Mouse (Mus musculus) spleen, adult 12 weeks (tissue): Measurements from ENCODE around the gene Ankrd9.
A peak's percentile ranks its signal among the peaks of the same experiment; 100 is the strongest.

Source experiments
- DNase-seq: peaks from one replicate; pipeline ENCODE4 v3.0.0; 2022; ENCODE audit warnings: low spot score

The Ankrd9 gene

DNA sequence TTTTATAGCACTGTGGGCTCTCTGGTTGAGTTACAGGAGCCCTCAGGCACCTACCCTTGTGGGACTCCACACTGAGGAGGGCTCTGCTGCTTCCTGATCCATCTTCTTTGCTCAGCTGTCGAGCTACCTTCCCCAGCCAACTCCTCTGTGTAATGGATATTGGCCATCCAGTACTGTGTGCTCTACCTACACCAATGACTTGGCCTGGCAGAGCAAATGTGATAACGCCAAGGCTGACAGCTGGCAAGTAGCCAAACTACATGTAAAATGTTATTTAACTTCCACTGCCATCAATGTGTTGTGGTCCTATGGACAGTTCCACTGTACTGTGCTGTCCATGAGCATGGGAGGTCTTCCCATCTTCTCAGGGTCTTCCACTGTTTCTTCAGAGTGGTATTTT is 16.9 kb downstream of the Ankrd9 start:
- no peak for DNase-seq

GRCm38 (mm10) chr12:110954351-110954991 is 24.4 kb downstream of the Ankrd9 start:
- DNase-seq: no peak

GRCm38 (mm10) chr12:110953900-110954299 is 24.9 kb downstream of the Ankrd9 start:
- DNase-seq: no peak

DNA sequence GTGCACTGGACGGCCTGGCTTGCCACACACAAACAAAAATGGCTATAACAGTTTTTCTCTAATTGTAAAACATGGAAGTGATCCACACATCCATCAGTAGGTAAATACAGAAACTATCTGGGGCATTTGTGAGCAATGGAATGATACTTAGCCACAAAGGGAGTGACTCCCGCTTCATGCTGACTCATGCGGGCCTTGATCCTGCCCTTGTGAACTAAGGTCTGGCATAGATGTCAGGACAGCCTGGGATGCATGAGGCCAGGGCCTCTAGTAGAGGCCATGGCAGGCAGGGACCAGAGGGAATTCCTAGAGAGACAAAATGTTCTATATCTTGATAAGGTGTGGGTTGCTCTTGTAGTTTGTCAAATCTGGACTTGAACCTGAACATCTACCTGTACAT is 25.4 kb downstream of the Ankrd9 start:
- DNase-seq: no peak

DNA sequence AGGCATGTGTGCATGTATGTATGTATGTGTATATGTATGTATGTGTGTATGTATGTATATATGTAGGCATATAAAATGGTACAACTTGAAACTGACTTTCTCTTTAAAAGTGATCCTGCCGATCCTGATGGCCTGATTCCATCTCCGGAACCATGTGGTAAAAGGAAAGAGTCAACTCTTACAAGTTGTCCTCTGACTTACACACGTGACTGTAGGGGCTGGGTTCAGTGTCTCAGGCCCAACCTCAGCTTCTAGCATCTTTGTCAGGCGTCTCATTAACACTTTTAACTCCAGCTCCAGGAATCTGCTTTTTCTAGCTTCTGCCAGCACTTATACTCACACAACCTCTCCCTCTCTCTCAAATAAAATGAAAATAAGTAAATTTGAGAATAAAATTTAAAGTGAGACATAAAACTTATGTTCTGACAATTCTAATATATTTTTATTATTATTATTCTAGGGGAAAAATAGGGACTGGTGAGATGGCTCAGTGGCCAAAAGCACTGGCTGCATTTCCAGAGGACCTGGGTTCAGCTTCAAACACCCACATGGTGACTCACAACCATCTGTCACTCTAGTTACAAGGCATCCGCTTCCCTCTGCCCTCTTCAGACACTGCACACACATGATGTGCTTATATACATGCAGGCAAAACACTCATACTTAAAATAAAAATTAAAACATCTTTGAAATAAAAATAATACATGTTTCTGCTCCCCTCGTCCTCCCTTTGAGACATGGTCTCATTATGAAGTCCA is 26.0 kb downstream of the Ankrd9 start:
- no peak for DNase-seq

GRCm38 (mm10) chr12:110951236-110951635 is 27.6 kb downstream of the Ankrd9 start:
- DNase-seq: no peak

DNA sequence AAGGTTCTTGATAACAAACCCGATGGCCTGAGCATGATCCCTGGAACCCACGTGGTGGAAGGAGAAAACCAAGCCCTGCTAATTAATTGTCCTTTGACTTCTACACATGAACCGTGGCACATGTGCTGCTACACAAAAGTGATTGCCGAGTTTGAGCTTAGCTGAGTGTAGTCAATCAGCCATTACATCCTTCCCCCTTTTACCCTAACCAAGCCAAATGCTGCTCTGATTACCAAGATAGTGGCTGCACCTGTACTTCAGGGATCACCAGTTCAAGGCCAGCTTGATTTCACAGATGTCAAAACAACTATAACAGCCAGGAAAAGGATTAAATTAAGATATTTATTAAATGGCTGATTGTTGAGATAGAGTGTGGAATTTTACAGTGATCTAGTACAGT is 28.7 kb downstream of the Ankrd9 start:
- no peak for DNase-seq

- DNase-seq: no peak
These were observed 29.4 kb downstream of the Ankrd9 start for GRCm38 (mm10) chr12:110949410-110949809.

GRCm38 (mm10) chr12:110948910-110949201 is 30.0 kb downstream of the Ankrd9 start:
- no peak for DNase-seq

DNA sequence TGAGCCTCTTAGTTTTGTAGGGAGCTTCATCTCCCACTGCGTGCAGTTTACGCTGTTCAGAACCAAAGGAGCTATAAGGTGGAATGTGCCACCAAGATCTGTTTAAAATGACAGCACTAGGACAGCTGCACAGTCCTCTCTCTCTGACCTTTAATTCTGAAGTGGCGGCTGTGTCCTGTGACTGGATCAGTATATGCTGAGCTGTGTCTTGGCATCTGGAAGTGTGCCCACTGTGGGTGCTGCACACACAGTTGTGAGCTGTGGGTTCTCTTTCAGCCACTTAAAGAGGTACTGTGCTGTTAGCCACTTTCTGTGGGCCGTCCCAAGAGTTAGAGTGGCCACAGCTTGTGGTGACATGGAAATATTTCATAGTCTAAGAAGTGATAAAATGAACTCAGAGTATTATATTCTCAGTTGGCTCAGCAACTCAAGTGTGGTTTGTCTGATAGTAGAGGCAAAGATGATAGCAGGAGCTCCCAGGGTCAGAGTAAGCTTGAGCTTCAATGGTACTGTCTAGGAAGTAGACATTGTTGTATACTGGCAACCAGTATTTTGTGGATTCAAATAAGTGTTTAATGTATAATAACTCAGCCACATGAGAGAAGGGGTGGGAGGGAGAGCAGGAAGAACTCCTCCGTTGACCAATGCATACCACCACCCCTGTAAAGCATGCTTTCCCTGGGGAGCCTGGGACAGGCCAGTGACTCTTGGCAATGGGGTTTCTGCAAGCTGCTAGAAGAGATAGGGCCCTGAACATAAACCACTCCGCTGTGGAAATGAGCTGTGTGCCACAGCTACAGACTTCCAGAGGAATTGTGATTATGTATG is 30.5 kb downstream of the Ankrd9 start:
- peak; percentile 14 for DNase-seq

DNA sequence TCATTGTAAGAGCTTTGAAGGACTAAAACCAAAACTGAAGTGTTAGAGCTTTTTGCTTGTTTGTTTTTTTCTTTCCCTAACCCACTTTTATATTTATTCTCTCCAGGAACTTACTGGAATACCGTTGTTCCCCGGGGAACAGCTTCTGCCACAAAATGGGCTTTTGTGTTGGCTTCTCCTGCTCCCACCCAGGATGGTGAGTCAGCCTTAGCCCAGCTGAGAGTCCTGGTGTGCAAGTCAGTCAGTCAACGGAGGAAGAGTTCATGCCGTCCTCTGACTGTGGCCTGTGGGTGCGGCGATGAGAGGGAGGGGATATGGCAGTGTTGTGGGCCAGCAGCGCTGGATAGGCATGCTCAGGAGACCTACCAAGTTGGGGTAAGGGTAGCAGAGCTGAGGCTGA is 32.6 kb downstream of the Ankrd9 start:
- DNase-seq: no peak

- DNase-seq: no peak
These were observed 38.0 kb downstream of the Ankrd9 start for GRCm38 (mm10) chr12:110940869-110941268.

DNA sequence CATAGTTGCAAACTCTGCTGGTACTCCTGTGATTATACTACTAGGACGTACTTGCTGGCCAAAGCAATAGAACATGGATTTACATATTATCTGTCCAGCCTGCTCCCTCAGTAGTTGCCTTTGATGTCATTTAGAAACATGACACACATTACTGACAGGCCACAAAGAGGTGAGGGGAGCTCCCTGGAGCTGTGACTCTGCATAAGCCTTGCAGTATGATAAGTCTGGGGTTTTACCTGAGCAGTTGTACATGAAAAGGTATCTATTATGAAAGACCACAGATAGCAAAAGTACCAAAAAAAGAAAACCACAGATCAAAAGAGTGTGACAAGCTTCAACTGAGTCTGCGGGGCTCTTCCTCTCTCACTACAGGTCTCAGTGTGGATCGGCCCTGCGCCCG is 39.5 kb downstream of the Ankrd9 start:
- DNase-seq: no peak

DNA sequence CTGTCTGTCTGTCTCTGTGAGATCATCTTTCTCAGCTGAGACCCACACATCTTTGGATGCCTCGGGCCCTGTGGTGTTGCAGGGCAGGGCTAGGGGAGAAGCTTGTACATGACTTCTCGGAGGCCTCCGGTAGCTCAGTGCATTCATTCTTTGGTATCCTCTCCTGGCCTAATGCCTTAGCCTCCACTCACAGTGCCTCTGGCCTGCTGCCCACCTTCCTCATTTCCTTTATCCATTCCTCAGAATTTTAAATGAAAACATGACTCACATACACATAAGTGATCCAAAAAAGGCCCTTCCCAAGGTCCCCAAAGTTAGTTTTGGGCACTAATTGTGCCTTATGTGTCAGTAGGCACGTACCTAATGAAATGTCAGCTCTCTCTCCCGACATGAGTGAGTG is 41.3 kb downstream of the Ankrd9 start:
- no peak for DNase-seq

- peak; percentile 66 for DNase-seq
These were observed 42.7 kb downstream of the Ankrd9 start for GRCm38 (mm10) chr12:110935983-110936620.

DNA sequence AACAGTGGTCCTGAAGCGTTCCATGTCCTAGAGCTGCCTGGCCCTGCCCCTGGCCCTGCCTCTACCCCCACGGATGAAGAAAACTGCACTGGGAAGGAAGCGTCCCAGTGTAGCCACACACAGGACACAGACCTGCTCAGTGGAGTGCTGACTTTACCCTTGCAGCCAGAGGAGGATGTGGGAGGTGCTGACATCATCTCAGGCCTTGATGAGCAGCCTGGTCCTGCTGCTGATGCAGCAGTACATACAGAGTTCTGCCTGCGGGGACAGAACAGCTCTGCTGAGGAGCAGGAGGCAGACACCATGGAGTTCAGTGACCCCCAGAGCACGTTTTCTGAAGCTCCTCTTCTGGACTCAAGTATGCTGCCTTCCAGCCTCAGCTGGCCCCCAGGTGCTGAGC is 46.0 kb downstream of the Ankrd9 start:
- no peak for DNase-seq
